Mouse (Mus musculus): ENCODE data around the gene Acacb. TPM values are rescaled to one million over a fixed set of nuclear protein-coding genes. Genes with fewer than 3 reads are reported as not detected.

Gene Acacb
- polyA plus RNA-seq, 1 experiment from 2014 or later, result 0.70 TPM

DNA sequence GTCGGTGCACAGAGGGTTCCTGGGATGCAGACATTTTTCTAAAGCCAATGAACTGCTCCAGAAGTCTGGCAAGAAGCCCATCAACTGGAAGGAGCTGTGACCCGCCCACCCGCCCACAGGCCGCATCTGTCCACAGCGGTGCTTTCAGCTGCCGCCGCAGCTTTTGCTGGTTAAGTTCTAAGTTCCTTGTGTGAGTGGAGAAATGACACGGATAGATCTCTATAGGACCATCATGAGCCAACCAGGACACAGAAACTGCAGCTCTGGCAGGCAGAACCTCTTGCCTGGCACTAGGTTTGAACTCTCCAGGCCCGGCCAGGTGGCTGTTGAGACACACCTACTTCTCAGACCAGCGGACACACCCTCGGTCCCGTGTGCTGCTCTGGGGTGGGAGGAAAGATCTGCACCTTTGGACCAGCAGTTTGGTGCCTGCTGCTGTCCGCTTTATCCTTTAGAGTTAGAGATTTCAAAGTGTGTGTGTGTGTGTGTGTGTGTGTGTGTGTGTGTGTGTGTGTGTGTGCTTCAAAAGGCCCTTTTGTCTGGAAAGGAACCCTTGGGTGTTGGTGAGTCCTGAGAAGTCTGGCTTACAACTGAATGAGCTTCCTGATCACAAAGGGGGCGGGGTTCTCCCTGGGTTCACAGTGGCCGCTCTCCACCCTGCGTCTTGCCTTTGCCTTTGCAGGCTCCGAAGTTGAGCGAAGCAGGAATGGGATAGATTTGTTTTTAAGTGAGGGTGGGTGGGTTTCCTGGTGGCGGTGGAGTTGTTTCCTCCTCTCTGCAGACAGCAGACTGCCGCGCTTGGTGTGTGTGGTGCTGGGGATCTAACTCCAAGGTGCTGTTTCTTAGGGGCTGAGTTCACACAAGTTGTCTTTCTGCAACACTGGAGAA lies 7.8 kb upstream of the Acacb start:
- peaks cover 4% of the 10 kb centered on the region; the same call in 1 of the 2 replicates for H3K27me3 ChIP-seq (replicated peaks)
- ATAC-seq, result no peak
- WGBS (ENCODE audit: insufficient replicate concordance), result 83% methylated on average over 21 of the region's 21 CpGs
- H3K9ac ChIP-seq, result no peak overlapping the region
- H3K27ac ChIP-seq, result no peak overlapping the region
- H3K9me3 ChIP-seq (replicated peaks), result no peaks in the 10 kb centered on the region
- no peak overlapping the region for H3K4me2 ChIP-seq
- no peak overlapping the region for H3K4me3 ChIP-seq
- peaks cover 30% of the 10 kb centered on the region for H3K4me1 ChIP-seq
- peaks cover 59% of the 10 kb centered on the region for H3K36me3 ChIP-seq

- Histone ChIP-seq H3K4me3 (no peak overlapping the region), H3K4me2 (no peak overlapping the region), H3K9ac (no peak overlapping the region), H3K27me3 (replicated peaks) (peaks cover 4% of the 10 kb centered on the region; the same call in 1 of the 2 replicates), H3K36me3 (peaks cover 57% of the 10 kb centered on the region), H3K27ac (no peak overlapping the region), H3K9me3 (replicated peaks) (no peaks in the 10 kb centered on the region), H3K4me1 (peaks cover 24% of the 10 kb centered on the region)
- WGBS (ENCODE audit: insufficient replicate concordance), result 65% methylated on average over 9 of the region's 9 CpGs
- ATAC-seq, result no peak
These were observed 7.2 kb upstream of the Acacb start for GRCm38 (mm10) chr5:114139175-114139574.

DNA sequence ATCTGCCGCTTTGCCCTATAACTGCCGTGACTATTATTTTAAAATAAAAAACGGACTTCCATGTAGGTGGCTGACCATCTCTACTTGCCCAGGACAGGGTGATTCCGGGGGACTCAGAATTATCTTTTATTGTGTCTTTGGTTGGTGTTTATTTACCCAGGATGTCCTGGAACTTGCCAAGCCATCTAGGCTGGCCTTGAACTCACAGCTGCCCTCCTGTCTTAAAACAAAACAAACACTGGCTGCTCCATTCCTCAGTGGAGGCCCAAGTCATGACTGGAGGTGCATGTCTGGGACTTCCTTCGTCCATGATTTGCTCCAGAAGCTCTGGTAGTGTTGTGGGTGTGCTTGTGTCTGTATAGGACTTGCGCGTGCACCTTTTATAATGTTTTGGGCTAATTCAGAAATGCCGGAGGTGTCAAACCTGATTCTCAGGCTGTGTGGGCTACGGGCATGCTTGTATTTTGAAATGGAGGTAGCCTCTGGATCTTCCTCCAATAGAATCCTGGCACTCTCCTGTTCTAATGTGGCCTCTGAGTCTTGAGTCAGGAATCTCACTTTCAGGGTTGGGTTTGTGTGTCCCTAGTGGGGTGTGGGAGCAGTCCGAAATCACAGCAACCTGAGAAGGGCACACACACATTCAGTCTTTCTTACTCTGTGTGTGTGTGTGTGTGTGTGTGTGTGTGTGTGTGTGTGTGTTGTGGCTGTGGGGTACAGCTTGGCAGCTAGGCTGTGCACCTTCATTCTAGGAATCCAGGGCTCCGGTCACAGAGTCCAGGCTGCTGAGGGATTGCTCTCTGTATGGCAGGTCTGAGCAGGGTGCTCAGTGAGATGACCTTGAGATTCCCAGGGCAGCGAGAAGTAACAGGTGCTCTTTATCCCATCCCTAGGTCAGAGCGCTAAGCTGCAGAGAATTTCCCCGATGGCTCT lies 973 bp downstream of the Acacb start:
- H3K9me3 ChIP-seq (replicated peaks), result no peaks in the 10 kb centered on the region
- 64% methylated on average over 14 of the region's 14 CpGs for WGBS (ENCODE audit: insufficient replicate concordance)
- peaks cover 7% of the 10 kb centered on the region for H3K4me1 ChIP-seq
- no peak overlapping the region for H3K27ac ChIP-seq
- peaks cover 20% of the 10 kb centered on the region for H3K27me3 ChIP-seq (replicated peaks)
- no peak overlapping the region for H3K4me3 ChIP-seq
- no peaks in the 10 kb centered on the region for H3K36me3 ChIP-seq
- no peak for ATAC-seq
- no peak overlapping the region for H3K4me2 ChIP-seq
- H3K9ac ChIP-seq, result no peak overlapping the region

DNA sequence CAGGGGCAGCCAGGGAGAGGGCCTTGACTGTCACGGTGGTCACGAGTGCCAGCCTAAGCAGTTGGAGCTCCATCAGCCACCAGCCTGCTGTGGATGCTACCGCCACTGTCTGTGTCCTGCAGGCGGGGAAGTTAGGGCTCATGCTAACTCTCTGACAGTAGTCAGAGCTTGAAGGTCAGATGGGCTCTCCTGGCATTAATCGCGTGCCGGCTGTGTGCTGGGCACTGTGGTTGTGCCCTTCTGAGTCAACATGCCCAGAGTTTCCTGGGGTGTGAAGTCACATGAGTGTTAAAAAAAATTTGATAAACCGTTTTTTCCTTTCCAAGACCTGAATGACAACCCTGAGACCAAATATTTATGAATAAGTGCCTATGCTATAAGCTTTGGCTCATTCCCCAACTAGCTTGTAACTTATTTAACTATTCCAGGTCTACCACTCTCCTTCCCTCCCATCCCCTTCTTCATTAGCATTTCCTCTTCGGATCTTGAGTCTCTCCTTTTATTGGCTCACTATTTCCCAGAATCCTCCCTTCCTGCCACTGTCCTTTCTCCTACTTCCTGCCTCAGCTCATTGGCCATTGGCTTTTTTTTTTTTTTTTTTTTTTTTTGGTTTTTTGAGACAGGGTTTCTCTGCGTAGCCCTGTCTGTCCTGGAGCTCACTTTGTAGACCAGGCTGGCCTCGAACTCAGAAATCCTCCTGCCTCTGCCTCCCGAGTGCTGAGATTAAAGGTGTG lies 6.2 kb downstream of the Acacb start:
- Histone ChIP-seq H3K9ac (no peak overlapping the region), H3K4me2 (no peak overlapping the region), H3K4me1 (peaks cover 21% of the 10 kb centered on the region), H3K27ac (no peak overlapping the region), H3K9me3 (replicated peaks) (no peaks in the 10 kb centered on the region), H3K36me3 (no peaks in the 10 kb centered on the region), H3K4me3 (no peak overlapping the region), H3K27me3 (replicated peaks) (peaks cover 13% of the 10 kb centered on the region)
- 72% methylated on average over 12 of the region's 12 CpGs for WGBS (ENCODE audit: insufficient replicate concordance)
- ATAC-seq, result no peak

GRCm38 (mm10) chr5:114153490-114153889 lies 7.2 kb downstream of the Acacb start:
- H3K27ac ChIP-seq, result no peak overlapping the region
- peaks cover 17% of the 10 kb centered on the region for H3K27me3 ChIP-seq (replicated peaks)
- peaks cover 21% of the 10 kb centered on the region for H3K4me1 ChIP-seq
- peak overlapping the region; percentile 35 for H3K4me3 ChIP-seq
- no peak overlapping the region for H3K9ac ChIP-seq
- H3K36me3 ChIP-seq, result no peaks in the 10 kb centered on the region
- ATAC-seq, result peak; percentile 31; the same call in 1 of the 2 replicates
- H3K4me2 ChIP-seq, result peak overlapping the region; percentile 35
- no peaks in the 10 kb centered on the region for H3K9me3 ChIP-seq (replicated peaks)
- WGBS (ENCODE audit: insufficient replicate concordance), result 9% methylated on average over 12 of the region's 12 CpGs

DNA sequence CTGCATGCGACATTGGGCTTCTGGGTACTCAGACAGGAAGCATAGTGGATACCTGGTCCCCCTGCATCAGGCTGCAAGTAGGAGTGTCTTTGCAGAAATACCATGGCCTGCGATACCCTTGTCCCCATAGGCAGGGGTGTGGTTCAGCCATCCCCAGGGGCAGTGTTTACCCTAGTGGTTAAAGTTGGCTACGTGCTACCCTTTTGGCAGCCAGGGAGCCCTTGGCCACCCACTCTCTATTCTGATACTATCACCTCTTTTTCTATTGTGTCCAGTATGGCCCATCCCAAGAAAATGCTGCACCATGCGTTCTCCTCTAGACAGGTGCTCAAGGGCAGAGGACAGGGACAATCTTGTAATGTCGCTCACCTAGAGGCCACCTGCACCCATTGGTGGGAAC lies 8.4 kb downstream of the Acacb start:
- no peak for ATAC-seq
- H3K4me1 ChIP-seq, result peaks cover 21% of the 10 kb centered on the region
- 78% methylated on average over 5 of the region's 5 CpGs for WGBS (ENCODE audit: insufficient replicate concordance)
- H3K4me3 ChIP-seq, result no peak overlapping the region
- no peak overlapping the region for H3K4me2 ChIP-seq
- H3K9me3 ChIP-seq (replicated peaks), result no peaks in the 10 kb centered on the region
- H3K9ac ChIP-seq, result no peak overlapping the region
- no peak overlapping the region for H3K27ac ChIP-seq
- H3K36me3 ChIP-seq, result no peaks in the 10 kb centered on the region
- H3K27me3 ChIP-seq (replicated peaks), result peaks cover 17% of the 10 kb centered on the region

- WGBS (ENCODE audit: insufficient replicate concordance), result 48% methylated on average over 9 of the region's 9 CpGs
- ATAC-seq, result no peak
These were observed 9.0 kb downstream of the Acacb start for GRCm38 (mm10) chr5:114155168-114155933.

DNA sequence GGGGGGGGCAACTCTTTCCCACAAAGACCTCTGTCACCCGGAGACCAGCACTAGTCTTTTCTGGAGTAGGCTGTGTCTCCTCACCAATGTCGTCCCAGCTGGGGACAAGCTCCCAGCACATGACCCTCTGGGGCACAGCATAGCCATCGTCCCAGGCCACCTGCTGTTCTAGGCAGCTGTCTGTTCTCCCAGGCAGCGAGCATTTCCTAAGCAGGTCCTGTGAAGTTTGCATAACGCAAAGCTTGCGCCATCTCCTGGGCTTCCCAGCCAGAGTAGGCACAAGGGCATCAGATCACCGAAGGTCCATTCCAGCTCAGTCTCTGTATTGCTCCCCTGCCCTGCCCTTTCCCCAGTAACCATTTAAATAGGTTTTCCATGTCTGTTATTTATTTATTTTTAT lies 10.9 kb downstream of the Acacb start:
- H3K27ac ChIP-seq, result no peak overlapping the region
- 53% methylated on average over 7 of the region's 7 CpGs for WGBS (ENCODE audit: insufficient replicate concordance)
- ATAC-seq, result no peak

More at GRCm38 (mm10) chr5:114155168-114155933, 9.0 kb downstream of the Acacb start:
- H3K36me3 ChIP-seq, result no peaks in the 10 kb centered on the region
- H3K9me3 ChIP-seq (replicated peaks), result no peaks in the 10 kb centered on the region
- H3K4me1 ChIP-seq, result peaks cover 21% of the 10 kb centered on the region
- peaks cover 17% of the 10 kb centered on the region for H3K27me3 ChIP-seq (replicated peaks)
- no peak overlapping the region for H3K9ac ChIP-seq
- H3K4me2 ChIP-seq, result no peak overlapping the region
- H3K27ac ChIP-seq, result no peak overlapping the region
- no peak overlapping the region for H3K4me3 ChIP-seq

DNA sequence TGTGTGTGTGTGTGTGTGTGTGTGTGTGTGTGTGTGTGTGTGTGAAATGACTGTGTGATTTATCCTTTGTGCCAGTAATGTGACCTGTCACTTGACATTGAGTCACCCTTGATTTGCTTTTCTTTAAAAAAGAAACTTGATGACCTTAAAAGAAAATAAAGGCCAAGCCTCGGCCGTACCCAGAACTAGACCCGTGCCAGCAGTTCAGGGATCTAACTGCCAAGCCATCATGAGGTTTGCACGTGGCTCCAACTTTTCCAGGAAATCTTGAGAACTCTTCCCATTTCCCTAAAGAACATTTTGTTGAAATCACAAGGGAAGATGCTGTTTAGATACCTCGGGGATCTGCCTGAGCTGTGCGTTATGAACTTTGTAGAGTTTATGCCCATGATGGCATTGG lies 15.1 kb downstream of the Acacb start:
- H3K27ac ChIP-seq, result no peak overlapping the region
- no peak overlapping the region for H3K4me3 ChIP-seq
- H3K9me3 ChIP-seq (replicated peaks), result no peaks in the 10 kb centered on the region
- WGBS (ENCODE audit: insufficient replicate concordance), result 81% methylated on average over 6 of the region's 6 CpGs
- no peak overlapping the region for H3K4me2 ChIP-seq
- no peak for ATAC-seq
- H3K27me3 ChIP-seq (replicated peaks), result peaks cover 20% of the 10 kb centered on the region
- H3K9ac ChIP-seq, result no peak overlapping the region
- H3K36me3 ChIP-seq, result no peaks in the 10 kb centered on the region
- 0 out of 2 replicates have a peak, but pooled peaks cover 3% of the 10 kb centered on the region for H3K4me1 ChIP-seq

More for the DNA sequence above, 10.9 kb downstream of the Acacb start:
- H3K9me3 ChIP-seq (replicated peaks), result no peaks in the 10 kb centered on the region
- no peaks in the 10 kb centered on the region for H3K36me3 ChIP-seq
- H3K4me3 ChIP-seq, result no peak overlapping the region
- no peak overlapping the region for H3K4me2 ChIP-seq
- H3K9ac ChIP-seq, result no peak overlapping the region
- peaks cover 21% of the 10 kb centered on the region for H3K4me1 ChIP-seq
- peaks cover 17% of the 10 kb centered on the region for H3K27me3 ChIP-seq (replicated peaks)

- no peaks in the 10 kb centered on the region for H3K36me3 ChIP-seq
- no peak for ATAC-seq
- H3K4me2 ChIP-seq, result peak overlapping the region; percentile 17; the same call in 1 of the 2 replicates
- WGBS (ENCODE audit: insufficient replicate concordance), result 36% methylated on average over 12 of the region's 12 CpGs
- H3K27me3 ChIP-seq (replicated peaks), result peaks cover 20% of the 10 kb centered on the region
- no peaks in the 10 kb centered on the region for H3K4me1 ChIP-seq
- no peak overlapping the region for H3K27ac ChIP-seq
- H3K9me3 ChIP-seq (replicated peaks), result no peaks in the 10 kb centered on the region
- H3K4me3 ChIP-seq, result no peak overlapping the region
- no peak overlapping the region for H3K9ac ChIP-seq
These were observed 15.9 kb downstream of the Acacb start for GRCm38 (mm10) chr5:114162106-114162815.
